Mouse (Mus musculus) hindbrain, embryonic 16.5 days (tissue): ENCODE results near the gene Hectd3. TPM values are rescaled to one million over a fixed set of nuclear protein-coding genes. Genes with fewer than 3 reads are reported as not detected.

Experiments used
- ATAC-seq: fragments of 200-750 bp; cut with Nextera tagmentation; 2 replicates; pipeline ENCODE4 v1.8.0; 2017; ENCODE audit warnings: moderate TSS enrichment, moderate library complexity
- H3K27ac ChIP-seq: fragments of 300-500 bp; sonication (generic); 2 replicates; pipeline ENCODE4 v1.5.1; 2014; ENCODE audit warnings: low read depth, mild to moderate bottlenecking, control low read depth, low read length, moderate library complexity
- H3K27me3 ChIP-seq: fragments of 300-500 bp; sonication (generic); replicated peaks from 2 replicates; pipeline ENCODE4 v1.6.1; 2014; ENCODE audit warnings: low read length; ENCODE audit not compliant: control insufficient read depth, insufficient read depth
- H3K36me3 ChIP-seq: fragments of 300-500 bp; sonication (generic); 2 replicates; pipeline ENCODE4 v1.6.1; 2014; ENCODE audit warnings: mild to moderate bottlenecking, low read length, moderate library complexity, mixed read lengths; ENCODE audit not compliant: control insufficient read depth, insufficient read depth
- H3K4me1 ChIP-seq: fragments of 300-500 bp; sonication (generic); 2 replicates; pipeline ENCODE4 v1.6.1; 2014; ENCODE audit warnings: low read depth, low read length; ENCODE audit not compliant: control insufficient read depth, insufficient read depth
- H3K4me2 ChIP-seq: fragments of 300-500 bp; sonication (generic); 2 replicates; pipeline ENCODE4 v1.6.1; 2014; ENCODE audit warnings: mild to moderate bottlenecking, low read length, control low read depth, moderate library complexity
- H3K4me3 ChIP-seq: fragments of 300-500 bp; sonication (generic); 2 replicates; pipeline ENCODE4 v1.5.1; 2014; ENCODE audit warnings: mild to moderate bottlenecking, low read length, control low read depth, moderate library complexity
- H3K9ac ChIP-seq: fragments of 300-500 bp; sonication (generic); 2 replicates; pipeline ENCODE4 v1.6.1; 2014; ENCODE audit warnings: low read depth, mild to moderate bottlenecking, control low read depth, low read length, moderate library complexity
- H3K9me3 ChIP-seq: fragments of 300-500 bp; sonication (generic); 2 replicates; pipeline ENCODE4 v1.6.1; 2014; ENCODE audit warnings: mild to moderate bottlenecking, low read length, moderate library complexity; ENCODE audit not compliant: control insufficient read depth
- WGBS: fragments of 180-500 bp; shearing (Covaris S2); extraction: QIAGEN DNeasy Blood & Tissue Kit; methylation state at CpG from one replicate; pipeline ENCODE4 v1.1.7; 2014; 5-methylcytosine and 5-hydroxymethylcytosine counted together
- polyA plus RNA-seq: library from polyadenylated mRNA; unstranded; fragments of >200 nt; fragmentation: Nextera tagmentation; extraction: Ambion mirVana; gene quantifications from 2 replicates; pipeline ENCODE4 v1.2.1, GENCODE M21; 2015

Hectd3 gene
- polyA plus RNA-seq, result 22.0 and 23.9 TPM in 2 replicates

- Histone ChIP-seq H3K4me2 (peak within 1 kb of the TSS; percentile 98), H3K4me1 (peaks cover 22% of the 10 kb centered on the region), H3K4me3 (peak within 1 kb of the TSS; percentile 100), H3K9me3 (no peaks in the 10 kb centered on the region), H3K27me3 (no peaks in the 10 kb centered on the region), H3K36me3 (peaks cover 14% of the 10 kb centered on the region), H3K27ac (peak within 1 kb of the TSS; percentile 88), H3K9ac (peak within 1 kb of the TSS; percentile 90)
- WGBS, result under 1% methylated on average over 51 of the region's 58 CpGs
- ATAC-seq, result peak; percentile 69
These were observed at the start of gene Hectd3 for GRCm38 (mm10) chr4:116995131-116995797. Gene Hectd3 (plus strand): TSS chr4:116995317.

- Histone ChIP-seq H3K36me3 (no peaks in the 10 kb centered on the region), H3K9ac (no peak overlapping the region), H3K4me3 (no peak overlapping the region), H3K27ac (no peak overlapping the region), H3K9me3 (no peaks in the 10 kb centered on the region), H3K4me2 (no peak overlapping the region), H3K27me3 (no peaks in the 10 kb centered on the region), H3K4me1 (no peaks in the 10 kb centered on the region)
- WGBS, result 43% methylated on average over 1 of the region's 1 CpGs
- no peak for ATAC-seq
These were observed 43.5 kb upstream of the Hectd3 start for GRCm38 (mm10) chr4:116951642-116952041.

- no peak for ATAC-seq
- Histone ChIP-seq H3K27me3 (no peaks in the 10 kb centered on the region), H3K27ac (no peak overlapping the region), H3K9me3 (no peaks in the 10 kb centered on the region), H3K4me3 (no peak overlapping the region), H3K9ac (no peak overlapping the region), H3K4me1 (no peaks in the 10 kb centered on the region), H3K4me2 (no peak overlapping the region), H3K36me3 (no peaks in the 10 kb centered on the region)
- WGBS, result 88% methylated on average over 7 of the region's 7 CpGs
These were observed 40.2 kb upstream of the Hectd3 start for GRCm38 (mm10) chr4:116954951-116955350.

- no peak overlapping the region for H3K9ac ChIP-seq
- WGBS, result 80% methylated on average over 2 of the region's 2 CpGs
- H3K36me3 ChIP-seq, result peaks cover 17% of the 10 kb centered on the region
- H3K27ac ChIP-seq, result no peak overlapping the region
- H3K9me3 ChIP-seq, result no peaks in the 10 kb centered on the region
- H3K4me2 ChIP-seq, result no peak overlapping the region
- H3K4me3 ChIP-seq, result no peak overlapping the region
- H3K4me1 ChIP-seq, result no peaks in the 10 kb centered on the region
- ATAC-seq, result no peak
- H3K27me3 ChIP-seq, result no peaks in the 10 kb centered on the region
These were observed 18.6 kb upstream of the Hectd3 start for GRCm38 (mm10) chr4:116976503-116976902.

- Histone ChIP-seq H3K36me3 (peaks cover 17% of the 10 kb centered on the region), H3K27ac (no peak overlapping the region), H3K9me3 (no peaks in the 10 kb centered on the region), H3K9ac (no peak overlapping the region), H3K27me3 (no peaks in the 10 kb centered on the region), H3K4me2 (no peak overlapping the region), H3K4me1 (no peaks in the 10 kb centered on the region), H3K4me3 (no peak overlapping the region)
- no peak for ATAC-seq
- 96% methylated on average over 7 of the region's 7 CpGs for WGBS
These were observed 9.4 kb upstream of the Hectd3 start for GRCm38 (mm10) chr4:116985681-116986080.

GRCm38 (mm10) chr4:116986400-116987121 lies 8.6 kb upstream of the Hectd3 start:
- Histone ChIP-seq H3K9me3 (no peaks in the 10 kb centered on the region), H3K27me3 (no peaks in the 10 kb centered on the region), H3K4me3 (no peak overlapping the region), H3K4me2 (no peak overlapping the region), H3K27ac (no peak overlapping the region), H3K9ac (no peak overlapping the region), H3K36me3 (peaks cover 17% of the 10 kb centered on the region), H3K4me1 (no peaks in the 10 kb centered on the region)
- 58% methylated on average over 17 of the region's 17 CpGs for WGBS
- ATAC-seq, result peak; percentile 85

- Histone ChIP-seq H3K9ac (no peak overlapping the region), H3K27ac (no peak overlapping the region), H3K4me3 (no peak overlapping the region), H3K36me3 (peaks cover 14% of the 10 kb centered on the region), H3K4me1 (no peaks in the 10 kb centered on the region), H3K4me2 (no peak overlapping the region), H3K9me3 (no peaks in the 10 kb centered on the region), H3K27me3 (no peaks in the 10 kb centered on the region)
- WGBS, result 63% methylated on average over 5 of the region's 5 CpGs
- no peak for ATAC-seq
These were observed 8.0 kb upstream of the Hectd3 start for GRCm38 (mm10) chr4:116987122-116987456.

GRCm38 (mm10) chr4:116989731-116990130 lies 5.4 kb upstream of the Hectd3 start:
- Histone ChIP-seq H3K9me3 (no peaks in the 10 kb centered on the region), H3K36me3 (peaks cover 14% of the 10 kb centered on the region), H3K4me2 (no peak overlapping the region), H3K4me3 (no peak overlapping the region), H3K4me1 (peaks cover 11% of the 10 kb centered on the region), H3K27me3 (no peaks in the 10 kb centered on the region), H3K9ac (no peak overlapping the region), H3K27ac (no peak overlapping the region)
- no peak for ATAC-seq
- 61% methylated on average over 6 of the region's 6 CpGs for WGBS

- Histone ChIP-seq H3K27me3 (no peaks in the 10 kb centered on the region), H3K9me3 (no peaks in the 10 kb centered on the region), H3K4me2 (no peak overlapping the region), H3K4me1 (peaks cover 20% of the 10 kb centered on the region), H3K4me3 (no peak overlapping the region), H3K27ac (no peak overlapping the region), H3K9ac (no peak overlapping the region), H3K36me3 (peaks cover 9% of the 10 kb centered on the region)
- no peak for ATAC-seq
- 15% methylated on average over 7 of the region's 7 CpGs for WGBS
These were observed 3.8 kb upstream of the Hectd3 start for GRCm38 (mm10) chr4:116991366-116991765.
